Mouse (Mus musculus) myocyte (in vitro differentiated cells): Measurements from ENCODE around the gene Supt3.

ENCODE experiments used
- CEBPB ChIP-seq: IDR thresholded peaks from 2 replicates; pipeline ENCODE4 v1.6.1; 2011; ENCODE audit warnings: mild to moderate bottlenecking, moderate library complexity; ENCODE audit not compliant: poor library complexity, insufficient read depth, severe bottlenecking
- E2F4 ChIP-seq: IDR thresholded peaks from one replicate; pipeline ENCODE4 v1.6.1; 2011; ENCODE audit warnings: mild to moderate bottlenecking, control low read depth, moderate library complexity; ENCODE audit not compliant: insufficient read depth
- POLR2A ChIP-seq: IDR thresholded peaks from one replicate; pipeline ENCODE4 v1.6.1; 2011; ENCODE audit warnings: low read depth, mild to moderate bottlenecking, control low read depth, moderate library complexity; ENCODE audit not compliant: insufficient read length

- no peak for TF ChIP-seq POLR2A
- no peak for TF ChIP-seq E2F4
- TF ChIP-seq CEBPB = no peak
Measured at GRCm38 (mm10) chr17:45153721-45154120, 376.8 kb downstream of the Supt3 start.
